Mouse (Mus musculus): Measurements from ENCODE around the gene Hyal3. TPM values are rescaled to one million over a fixed set of nuclear protein-coding genes. Genes with fewer than 3 reads are reported as not detected.
A peak's percentile ranks its signal among the peaks of the same experiment; 100 is the strongest.

Gene Hyal3
- total RNA-seq, 2 experiments from 2014 or later = 1.6 TPM

GRCm38 (mm10) chr9:107593101-107593976 is 12.7 kb downstream of the Hyal3 start:
- no peak for DNase-seq (ENCODE audit: low spot score in 2 of 2)

GRCm38 (mm10) chr9:107594281-107595062 is 13.9 kb downstream of the Hyal3 start:
- no peak for DNase-seq (ENCODE audit: low spot score in 2 of 2)

GRCm38 (mm10) chr9:107596619-107597569 is 16.3 kb downstream of the Hyal3 start:
- DNase-seq (ENCODE audit: low spot score in 2 of 2) = no peak

- no peak for DNase-seq (ENCODE audit: low spot score in 2 of 2)
These were observed 17.8 kb downstream of the Hyal3 start for GRCm38 (mm10) chr9:107598385-107598784.

- no peak for DNase-seq (ENCODE audit: low spot score in 2 of 2)
These were observed 18.8 kb downstream of the Hyal3 start for GRCm38 (mm10) chr9:107599433-107599832.

GRCm38 (mm10) chr9:107599842-107600241 is 19.2 kb downstream of the Hyal3 start:
- DNase-seq (ENCODE audit: low spot score in 2 of 2) = peak in 1 of 2 experiments; percentile 34

GRCm38 (mm10) chr9:107600745-107601144 is 20.1 kb downstream of the Hyal3 start:
- DNase-seq (ENCODE audit: low spot score in 2 of 2) = no peak

- no peak for DNase-seq (ENCODE audit: low spot score in 2 of 2)
These were observed 20.7 kb downstream of the Hyal3 start for GRCm38 (mm10) chr9:107601275-107601674.

DNA sequence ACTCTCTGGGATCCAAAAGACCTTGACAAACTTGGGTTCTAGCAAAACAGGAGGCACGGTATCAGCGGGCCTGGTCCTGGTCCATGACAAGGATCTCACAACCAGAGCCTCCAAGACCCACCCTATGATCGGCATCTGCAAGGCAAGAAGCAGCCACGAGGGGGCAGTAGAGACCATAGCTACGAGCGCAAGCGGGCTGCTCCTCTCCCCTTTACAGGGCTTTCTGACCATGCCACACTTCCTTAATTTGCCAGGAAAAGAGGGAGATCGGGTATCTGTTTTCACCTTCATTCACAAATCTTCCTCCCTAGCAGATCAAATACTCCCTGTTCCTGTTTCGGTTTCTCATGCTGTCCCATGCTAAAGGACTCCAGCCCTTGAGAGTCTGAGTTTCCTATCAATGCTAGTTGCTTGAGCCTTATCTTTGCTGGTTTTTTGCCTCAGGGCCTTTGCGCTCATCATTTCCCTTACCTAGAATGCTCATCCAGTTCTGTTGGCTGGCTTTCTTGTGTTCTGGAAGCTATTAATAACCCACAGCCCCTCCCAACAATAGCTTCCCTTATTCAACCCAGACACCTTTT is 21.5 kb downstream of the Hyal3 start:
- DNase-seq (ENCODE audit: low spot score in 2 of 2) = peak; percentile 90 to 96

DNA sequence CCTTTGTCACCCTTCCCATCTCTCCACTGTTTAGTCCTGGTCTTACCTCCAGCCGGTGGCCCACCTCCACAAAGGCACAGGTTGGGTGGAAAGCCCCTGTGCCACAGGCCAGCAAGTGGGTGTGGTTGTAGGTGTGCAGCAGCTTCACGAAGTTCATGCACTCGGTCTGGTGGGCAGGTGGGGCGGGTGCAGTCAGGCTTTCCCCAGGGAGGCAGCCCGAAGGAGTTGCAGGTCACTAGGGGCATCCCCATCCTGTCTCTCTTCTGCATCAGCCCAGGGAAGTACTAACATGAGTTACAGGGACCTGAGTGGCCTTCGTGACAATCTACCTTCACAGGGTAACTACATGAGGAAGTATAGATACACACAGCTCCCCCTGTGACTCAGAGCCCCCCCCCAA is 22.6 kb downstream of the Hyal3 start:
- DNase-seq (ENCODE audit: low spot score in 2 of 2) = no peak

- no peak for DNase-seq (ENCODE audit: low spot score in 2 of 2)
These were observed 24.5 kb downstream of the Hyal3 start for GRCm38 (mm10) chr9:107605041-107605661.

DNA sequence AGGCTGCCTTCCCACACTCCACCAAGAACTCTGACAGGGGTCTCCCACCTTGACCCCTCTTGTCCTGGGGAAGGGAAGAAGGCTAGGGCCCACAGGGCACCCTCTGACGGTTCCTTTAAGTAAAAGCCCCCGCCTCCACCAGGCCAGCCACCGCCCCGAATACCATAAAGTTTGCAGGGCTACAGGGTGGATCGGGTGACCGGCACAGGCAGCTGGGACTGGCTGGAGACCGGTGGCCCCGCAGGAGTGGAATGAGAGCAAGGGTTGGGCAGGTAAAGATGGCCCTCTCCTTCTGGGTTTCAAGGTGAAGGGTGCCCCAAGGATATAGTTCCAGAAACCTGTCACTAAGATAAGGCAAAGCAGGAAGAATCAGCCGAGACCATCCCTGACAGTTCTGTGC is 26.0 kb downstream of the Hyal3 start:
- DNase-seq (ENCODE audit: low spot score in 2 of 2) = no peak

GRCm38 (mm10) chr9:107607036-107607435 is 26.4 kb downstream of the Hyal3 start:
- no peak for DNase-seq (ENCODE audit: low spot score in 2 of 2)

- no peak for DNase-seq (ENCODE audit: low spot score in 2 of 2)
These were observed 27.1 kb downstream of the Hyal3 start for GRCm38 (mm10) chr9:107607653-107608245.

GRCm38 (mm10) chr9:107608741-107609432 is 28.3 kb downstream of the Hyal3 start, which contains the start of gene Sema3b:
TSS of gene Sema3b (minus strand) at chr9:107609229.
- DNase-seq (ENCODE audit: low spot score in 2 of 2) = no peak

DNA sequence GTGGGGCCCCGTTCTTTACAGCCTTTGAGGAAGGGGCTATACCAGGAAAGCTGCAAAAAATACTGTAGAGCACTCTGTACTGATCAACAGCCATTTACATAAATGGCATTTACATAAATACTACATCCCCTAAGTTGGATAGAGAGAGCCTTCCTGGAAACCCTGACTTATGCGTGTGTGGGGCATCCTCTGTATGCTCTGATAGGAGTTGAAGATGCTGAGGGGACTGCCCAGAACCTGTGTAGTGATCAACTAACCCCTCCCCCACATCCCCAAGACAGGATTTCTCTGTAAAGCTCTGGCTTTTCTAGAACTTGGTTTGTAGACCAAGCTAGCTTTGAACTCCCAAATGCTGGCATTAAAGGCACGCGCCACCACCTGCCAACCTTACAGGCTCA is 28.8 kb downstream of the Hyal3 start:
- no peak for DNase-seq (ENCODE audit: low spot score in 2 of 2)

- peak in 1 of 2 experiments; percentile 29 for DNase-seq (ENCODE audit: low spot score in 2 of 2)
These were observed 31.0 kb downstream of the Hyal3 start for GRCm38 (mm10) chr9:107611456-107612190.

DNA sequence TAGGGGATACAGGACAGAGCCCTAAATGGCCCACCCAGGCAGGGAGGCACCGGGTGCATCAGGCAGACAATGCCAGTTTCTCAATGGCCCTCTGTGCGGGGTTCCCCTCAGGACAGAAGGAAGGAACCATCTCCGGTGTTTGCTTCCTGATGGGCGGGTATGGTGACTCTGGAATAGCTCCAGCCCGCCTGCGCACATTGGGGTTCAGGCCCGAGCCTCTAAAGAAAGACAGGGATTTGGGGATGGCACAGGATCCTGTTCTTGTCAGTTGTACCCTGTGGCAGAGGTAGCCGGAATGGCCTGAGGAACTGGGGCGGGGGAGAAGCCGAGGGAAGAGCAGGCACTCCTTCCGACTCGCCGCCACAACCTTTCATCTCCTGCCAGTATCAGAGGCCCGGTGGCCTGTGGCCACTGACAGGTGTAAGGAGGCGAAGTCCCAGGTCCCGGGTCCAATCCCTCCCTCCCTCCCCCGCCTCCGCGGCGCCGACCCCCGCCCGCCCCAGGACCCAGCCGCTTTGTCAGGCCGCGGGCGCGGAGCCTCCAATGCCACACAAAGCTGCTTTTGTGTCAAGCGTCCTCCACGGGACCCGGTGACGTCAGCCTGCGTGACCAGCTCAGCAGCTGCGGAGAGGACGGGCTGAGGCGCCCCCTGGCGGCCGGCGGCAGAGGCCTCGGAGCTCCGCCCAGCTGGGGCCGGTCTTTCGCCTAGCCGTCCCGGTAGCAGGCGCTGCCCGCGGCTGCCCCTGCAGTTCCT is 31.8 kb downstream of the Hyal3 start:
- DNase-seq (ENCODE audit: low spot score in 2 of 2) = peak; percentile 99 to 100
